Mouse (Mus musculus): ENCODE measurements around the gene Foxk2. TPM values are rescaled to one million over a fixed set of nuclear protein-coding genes. Genes with fewer than 3 reads are reported as not detected.
"Not testable (repeated sequence)": the region's sequence is repeated elsewhere in the genome, so short reads cannot be mapped to it uniquely, and the experiment has no call there.

Foxk2 gene
- polyA plus RNA-seq, 1 experiment from 2014 or later = 6.6 TPM

DNA sequence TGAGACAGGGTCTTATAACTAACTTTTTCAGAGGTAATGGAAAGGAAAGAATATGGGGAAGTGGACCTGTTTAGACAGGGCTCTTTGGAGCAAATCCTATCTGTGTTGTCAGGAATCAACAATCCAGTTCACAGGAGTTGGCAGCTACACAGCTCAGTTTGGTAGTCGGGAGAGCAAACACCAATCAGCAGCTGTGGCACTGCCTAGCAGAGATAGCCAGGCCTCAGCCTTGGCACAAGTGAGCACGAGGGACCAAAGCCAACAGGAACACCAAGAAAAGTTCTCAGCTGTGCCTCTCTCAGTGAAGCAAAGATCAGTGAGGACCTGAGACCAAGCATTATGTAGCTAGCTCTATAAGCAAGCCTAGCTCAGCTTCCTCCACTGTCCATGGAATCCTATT, 87.2 kb downstream of the Foxk2 start:
- 88% methylated on average over 2 of the region's 2 CpGs for WGBS
- Histone ChIP-seq H3K9ac (ENCODE audit: low read length) (no peak overlapping the region), H3K4me3 (replicated peaks; ENCODE audit: low read length) (no peak overlapping the region), H3K4me1 (ENCODE audit: control insufficient read depth, insufficient read depth, low read length) (0 out of 2 replicates have a peak, but pooled peaks cover 3% of the 10 kb centered on the region), H3K9me3 (replicated peaks; ENCODE audit: control insufficient read depth, low read length) (no peaks in the 10 kb centered on the region), H3K4me2 (ENCODE audit: low read depth, low read length) (no peak overlapping the region), H3K27me3 (ENCODE audit: control insufficient read depth, insufficient read depth, low read length) (no peaks in the 10 kb centered on the region), H3K36me3 (ENCODE audit: control insufficient read depth, insufficient read depth, low read length) (peaks cover 9% of the 10 kb centered on the region; the same call in 1 of the 2 replicates), H3K27ac (ENCODE audit: low read length) (no peak overlapping the region)
- ATAC-seq (ENCODE audit: insufficient read depth, low FRiP score) = no peak

DNA sequence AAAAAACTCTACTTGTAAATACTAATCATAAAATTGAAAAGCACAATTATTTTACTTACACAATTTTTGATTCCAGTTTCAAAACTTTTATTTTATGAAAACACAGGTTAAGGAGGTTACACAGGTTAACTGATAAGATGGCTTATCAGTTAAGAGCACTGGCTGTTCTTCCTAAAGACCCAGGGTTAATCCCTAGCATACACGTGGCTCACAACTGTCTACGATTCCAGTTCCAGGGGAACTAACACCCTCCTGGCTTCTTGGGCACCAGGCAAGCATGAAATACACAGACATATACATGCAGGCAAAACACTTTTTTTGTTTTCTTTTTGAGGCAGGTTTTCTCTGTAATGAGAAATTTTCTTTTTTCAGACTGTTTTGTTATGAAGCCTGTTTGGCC, 88.4 kb downstream of the Foxk2 start:
- Histone ChIP-seq H3K4me3 (replicated peaks; ENCODE audit: low read length) (no peak overlapping the region), H3K27me3 (ENCODE audit: control insufficient read depth, insufficient read depth, low read length) (no peaks in the 10 kb centered on the region), H3K9ac (ENCODE audit: low read length) (no peak overlapping the region), H3K36me3 (ENCODE audit: control insufficient read depth, insufficient read depth, low read length) (peaks cover 9% of the 10 kb centered on the region; the same call in 1 of the 2 replicates), H3K4me2 (ENCODE audit: low read depth, low read length) (no peak overlapping the region), H3K27ac (ENCODE audit: low read length) (no peak overlapping the region), H3K4me1 (ENCODE audit: control insufficient read depth, insufficient read depth, low read length) (peaks cover 12% of the 10 kb centered on the region), H3K9me3 (replicated peaks; ENCODE audit: control insufficient read depth, low read length) (no peaks in the 10 kb centered on the region)
- no peak for ATAC-seq (ENCODE audit: insufficient read depth, low FRiP score)
- WGBS = 88% methylated on average over 2 of the region's 2 CpGs

DNA sequence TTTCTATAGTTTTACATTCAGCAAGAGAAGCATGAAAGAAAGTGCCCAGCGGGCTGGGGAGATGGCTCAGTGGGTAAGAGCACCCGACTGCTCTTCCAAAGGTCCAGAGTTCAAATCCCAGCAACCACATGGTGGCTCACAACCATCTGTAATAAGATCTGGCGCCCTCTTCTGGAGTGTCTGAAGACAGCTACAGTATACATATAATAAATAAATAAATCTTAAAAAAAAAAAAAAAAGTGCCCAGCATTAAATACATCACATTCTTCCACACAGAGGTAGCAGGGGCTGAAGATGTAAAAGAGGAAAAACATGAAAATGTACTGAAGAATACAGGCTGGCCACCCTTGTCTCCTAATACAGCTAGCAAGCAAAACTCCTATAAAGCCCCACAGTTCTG, 88.9 kb downstream of the Foxk2 start:
- H3K4me2 ChIP-seq (ENCODE audit: low read depth, low read length); H3K36me3 ChIP-seq (ENCODE audit: control insufficient read depth, insufficient read depth, low read length); H3K27ac ChIP-seq (ENCODE audit: low read length); H3K4me3 ChIP-seq (replicated peaks; ENCODE audit: low read length); H3K9ac ChIP-seq (ENCODE audit: low read length); H3K27me3 ChIP-seq (ENCODE audit: control insufficient read depth, insufficient read depth, low read length); ATAC-seq (ENCODE audit: insufficient read depth, low FRiP score); H3K9me3 ChIP-seq (replicated peaks; ENCODE audit: control insufficient read depth, low read length): not testable (repeated sequence)
- peaks cover 11% of the 10 kb centered on the region for H3K4me1 ChIP-seq (ENCODE audit: control insufficient read depth, insufficient read depth, low read length)
- WGBS = 76% methylated on average over 3 of the region's 3 CpGs

DNA sequence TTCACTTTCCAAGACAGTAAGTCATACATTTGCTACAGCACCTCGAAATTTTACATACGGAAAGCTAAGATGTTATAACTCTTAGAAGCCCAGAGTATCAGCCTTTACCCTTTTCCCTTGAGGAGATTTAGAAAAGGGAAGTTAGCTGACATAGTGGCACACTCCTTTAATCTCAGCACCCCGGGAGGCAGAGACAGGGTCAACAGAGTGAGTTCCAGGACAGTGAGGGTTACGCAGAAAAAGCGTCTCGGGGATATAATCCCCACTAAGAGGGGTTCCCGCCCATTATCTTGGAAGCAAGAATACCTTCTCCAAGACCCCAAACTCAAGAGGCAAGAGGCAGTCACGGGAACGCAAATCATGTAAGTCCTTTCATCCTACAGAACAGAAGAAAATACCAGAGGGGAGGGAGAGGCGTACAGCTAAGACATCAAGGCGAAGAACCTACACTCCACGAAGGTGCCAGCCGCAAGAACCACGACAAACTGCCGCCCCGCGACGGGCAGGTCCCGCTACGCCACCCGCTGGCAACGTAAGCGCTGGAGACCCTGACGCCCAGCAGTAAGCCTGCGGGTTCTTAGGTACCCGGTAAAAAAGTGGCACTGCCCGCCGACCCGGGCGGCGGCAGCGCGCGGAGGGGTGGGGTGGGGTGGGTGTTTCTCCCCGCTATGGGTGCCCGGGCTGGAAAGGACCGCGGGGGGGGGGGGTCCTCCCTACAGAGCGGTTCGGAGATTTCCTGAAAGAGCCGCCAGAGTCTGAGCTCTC, 93.7 kb downstream of the Foxk2 start:
- Histone ChIP-seq H3K4me1 (ENCODE audit: control insufficient read depth, insufficient read depth, low read length) (peaks cover 17% of the 10 kb centered on the region), H3K9ac (ENCODE audit: low read length) (peak overlapping the region; percentile 98), H3K4me3 (replicated peaks; ENCODE audit: low read length) (peak overlapping the region; percentile 97), H3K9me3 (replicated peaks; ENCODE audit: control insufficient read depth, low read length) (no peaks in the 10 kb centered on the region), H3K27ac (ENCODE audit: low read length) (peak overlapping the region; percentile 88), H3K36me3 (ENCODE audit: control insufficient read depth, insufficient read depth, low read length) (0 out of 2 replicates have a peak, but pooled peaks cover 4% of the 10 kb centered on the region), H3K4me2 (ENCODE audit: low read depth, low read length) (peak overlapping the region; percentile 63), H3K27me3 (ENCODE audit: control insufficient read depth, insufficient read depth, low read length) (no peaks in the 10 kb centered on the region)
- WGBS = 3% methylated on average over 41 of the region's 41 CpGs
- no peak; the same call in 1 of the 2 replicates for ATAC-seq (ENCODE audit: insufficient read depth, low FRiP score)

DNA sequence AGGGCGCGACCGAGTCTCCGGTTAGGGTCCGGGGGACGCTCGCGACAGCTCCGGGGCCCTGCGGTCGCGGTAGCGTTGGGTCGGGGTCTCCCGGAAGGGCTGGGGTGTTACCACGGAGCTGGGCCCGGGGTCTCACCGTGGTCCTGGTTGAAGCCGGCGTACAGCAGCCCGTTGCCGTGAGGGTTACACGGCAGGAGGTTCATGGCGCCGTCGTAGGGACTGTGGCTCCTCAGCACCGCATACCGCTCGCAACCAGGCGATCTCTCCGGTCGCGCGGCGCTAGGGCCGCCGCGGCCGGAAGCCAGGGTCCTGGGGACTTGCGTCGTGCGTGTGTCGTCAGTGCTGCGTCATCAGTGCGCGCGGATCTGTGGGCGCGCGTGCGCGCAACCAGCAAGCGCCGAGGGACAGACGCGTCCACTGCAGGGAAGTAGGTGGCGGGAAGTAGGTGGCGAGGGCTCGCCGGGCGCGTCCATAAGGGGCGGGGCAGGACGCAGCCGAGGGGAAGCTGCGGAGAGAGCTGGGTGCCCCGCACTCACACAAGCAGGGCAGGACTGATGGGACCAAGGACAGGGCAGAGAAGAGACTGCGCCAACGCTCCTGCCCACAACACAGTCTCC, 94.4 kb downstream of the Foxk2 start, which contains the start of gene Wdr45b:
Gene Wdr45b, minus strand, starts transcription at position 355 of the 617 bp plus-strand sequence.
- Histone ChIP-seq H3K36me3 (ENCODE audit: control insufficient read depth, insufficient read depth, low read length) (0 out of 2 replicates have a peak, but pooled peaks cover 1% of the 10 kb centered on the region), H3K9me3 (replicated peaks; ENCODE audit: control insufficient read depth, low read length) (no peaks in the 10 kb centered on the region), H3K4me1 (ENCODE audit: control insufficient read depth, insufficient read depth, low read length) (peaks cover 17% of the 10 kb centered on the region), H3K4me3 (replicated peaks; ENCODE audit: low read length) (peak within 1 kb of the TSS; percentile 97), H3K9ac (ENCODE audit: low read length) (peak within 1 kb of the TSS; percentile 98), H3K4me2 (ENCODE audit: low read depth, low read length) (peak within 1 kb of the TSS; percentile 64), H3K27ac (ENCODE audit: low read length) (peak within 1 kb of the TSS; percentile 88), H3K27me3 (ENCODE audit: control insufficient read depth, insufficient read depth, low read length) (no peaks in the 10 kb centered on the region)
- under 1% methylated on average over 69 of the region's 69 CpGs for WGBS
- ATAC-seq (ENCODE audit: insufficient read depth, low FRiP score) = peak; percentile 97

Other genes with a start within 250 kb of the Foxk2 start
- gene Cd7, start 220.6 kb upstream of the Foxk2 start, polyA plus RNA-seq (2015; fragmentation: Nextera tagmentation; extraction: Ambion mirVana) = 2.2 and 2.3 TPM in 2 replicates
- gene Sectm1b, start 196.4 kb upstream of the Foxk2 start, polyA plus RNA-seq (2015; fragmentation: Nextera tagmentation; extraction: Ambion mirVana) = 3.1 and 5.2 TPM in 2 replicates
- 0.99 and 1.3 TPM in 2 replicates for gene Sectm1a, start 178.8 kb upstream of the Foxk2 start, polyA plus RNA-seq (2015; fragmentation: Nextera tagmentation; extraction: Ambion mirVana)
- gene Tex19.2, start 141.3 kb upstream of the Foxk2 start, polyA plus RNA-seq (2015; fragmentation: Nextera tagmentation; extraction: Ambion mirVana) = not detected in 2 replicates
- gene Tex19.1, start 113.8 kb upstream of the Foxk2 start, polyA plus RNA-seq (2015; fragmentation: Nextera tagmentation; extraction: Ambion mirVana) = 0.12 TPM in 1 of 2 replicates, not detected in the other
- 0.08 TPM in 1 of 2 replicates, not detected in the other for gene Uts2r, start 99.7 kb upstream of the Foxk2 start, polyA plus RNA-seq (2015; fragmentation: Nextera tagmentation; extraction: Ambion mirVana)
- gene Hexdc, start 55.6 kb upstream of the Foxk2 start, polyA plus RNA-seq (2015; fragmentation: Nextera tagmentation; extraction: Ambion mirVana) = 8.5 and 9.4 TPM in 2 replicates
- gene Ogfod3, start 55.3 kb upstream of the Foxk2 start, polyA plus RNA-seq (2015; fragmentation: Nextera tagmentation; extraction: Ambion mirVana) = 29.4 and 30.4 TPM in 2 replicates
- 37.9 and 44.2 TPM in 2 replicates for gene Cybc1, start 30.7 kb upstream of the Foxk2 start, polyA plus RNA-seq (2015; fragmentation: Nextera tagmentation; extraction: Ambion mirVana)
- gene Narf, start 22.7 kb upstream of the Foxk2 start, polyA plus RNA-seq (2015; fragmentation: Nextera tagmentation; extraction: Ambion mirVana) = 52.8 and 65.6 TPM in 2 replicates
- gene Wdr45b, start 94.5 kb downstream of the Foxk2 start, polyA plus RNA-seq (2015; fragmentation: Nextera tagmentation; extraction: Ambion mirVana) = 78.3 and 91.2 TPM in 2 replicates
- 6.5 and 14.2 TPM in 2 replicates for gene Rab40b, start 128.3 kb downstream of the Foxk2 start, polyA plus RNA-seq (2015; fragmentation: Nextera tagmentation; extraction: Ambion mirVana)
- 8.3 and 9.4 TPM in 2 replicates for gene Fn3krp, start 161.4 kb downstream of the Foxk2 start, polyA plus RNA-seq (2015; fragmentation: Nextera tagmentation; extraction: Ambion mirVana)
- gene Fn3k, start 174.9 kb downstream of the Foxk2 start, polyA plus RNA-seq (2015; fragmentation: Nextera tagmentation; extraction: Ambion mirVana) = 1.6 and 2.9 TPM in 2 replicates
- gene Tbcd, start 192.0 kb downstream of the Foxk2 start, polyA plus RNA-seq (2015; fragmentation: Nextera tagmentation; extraction: Ambion mirVana) = 42.2 and 44.4 TPM in 2 replicates